Mouse (Mus musculus) embryonic fibroblast, embryonic 13.5 days (primary cell): ENCODE data around the gene Trim33. TPM values are rescaled to one million over a fixed set of nuclear protein-coding genes. Genes with fewer than 3 reads are reported as not detected.

Experiments used
- H3K27ac ChIP-seq: 2 replicates; pipeline ENCODE4 v1.5.1; 2012; ENCODE audit warnings: low read length, control low read depth, inconsistent platforms; ENCODE audit not compliant: insufficient read depth
- H3K4me1 ChIP-seq: 2 replicates; pipeline ENCODE4 v1.6.1; 2011; ENCODE audit warnings: low read length; ENCODE audit not compliant: control insufficient read depth, insufficient read depth
- H3K4me3 ChIP-seq: 2 replicates; pipeline ENCODE4 v1.5.1; 2011; ENCODE audit warnings: mild to moderate bottlenecking, control low read depth, low read length; ENCODE audit not compliant: insufficient read depth
- CTCF ChIP-seq: IDR thresholded peaks from 2 replicates; pipeline ENCODE4 v1.5.1; 2011; ENCODE audit warnings: mild to moderate bottlenecking, control low read depth, low read length, moderate library complexity, borderline replicate concordance; ENCODE audit not compliant: insufficient read depth
- POLR2A ChIP-seq: IDR thresholded peaks from 2 replicates; pipeline ENCODE4 v1.6.1; 2011; ENCODE audit warnings: low read depth, mild to moderate bottlenecking, control low read depth, low read length, moderate library complexity
- polyA plus RNA-seq: library from polyadenylated mRNA; stranded (reverse); fragments of >200 nt; gene quantifications from 2 replicates; pipeline ENCODE4 v1.2.4, GENCODE M21; 2011; ENCODE audit warnings: low read depth; ENCODE audit not compliant: missing spikeins, insufficient read length

Gene Trim33
- polyA plus RNA-seq, 1 experiment: 47.5 TPM

- TF ChIP-seq CTCF (no peak), POLR2A (no peak)
- Histone ChIP-seq H3K4me3 (peak overlapping the region; percentile 55), H3K27ac (0 out of 2 replicates have a peak overlapping the region, but pooled peaks have one; percentile 66)
These were observed 422 bp upstream of the Trim33 start for GRCm38 (mm10) chr3:103278561-103279181.

GRCm38 (mm10) chr3:103280241-103280761 lies 1.2 kb downstream of the Trim33 start:
- TF ChIP-seq POLR2A: no peak
- TF ChIP-seq CTCF: no peak
- no peaks in the 10 kb centered on the region for H3K4me1 ChIP-seq
- peak overlapping the region; percentile 88 for H3K4me3 ChIP-seq
- no peak overlapping the region for H3K27ac ChIP-seq

More at GRCm38 (mm10) chr3:103278561-103279181, 422 bp upstream of the Trim33 start:
- no peaks in the 10 kb centered on the region for H3K4me1 ChIP-seq

GRCm38 (mm10) chr3:103280875-103281274 lies 1.8 kb downstream of the Trim33 start:
- TF ChIP-seq CTCF: no peak
- no peak for TF ChIP-seq POLR2A
- Histone ChIP-seq H3K4me3 (peak overlapping the region; percentile 88), H3K4me1 (no peaks in the 10 kb centered on the region), H3K27ac (no peak overlapping the region)

- Histone ChIP-seq H3K4me3 (no peak overlapping the region), H3K4me1 (peaks cover 4% of the 10 kb centered on the region), H3K27ac (0 out of 2 replicates have a peak overlapping the region, but pooled peaks have one; percentile 5)
- no peak for TF ChIP-seq CTCF
These were observed 9.7 kb downstream of the Trim33 start for GRCm38 (mm10) chr3:103288761-103289160.

GRCm38 (mm10) chr3:103291087-103291486 lies 12.0 kb downstream of the Trim33 start:
- no peak for TF ChIP-seq POLR2A
- TF ChIP-seq CTCF: no peak
- no peak overlapping the region for H3K27ac ChIP-seq
- H3K4me1 ChIP-seq: peaks cover 4% of the 10 kb centered on the region
- H3K4me3 ChIP-seq: no peak overlapping the region

GRCm38 (mm10) chr3:103305411-103305982 lies 26.4 kb downstream of the Trim33 start:
- peaks cover 4% of the 10 kb centered on the region; the same call in 1 of the 2 replicates for H3K4me1 ChIP-seq
- H3K4me3 ChIP-seq: no peak overlapping the region
- no peak overlapping the region for H3K27ac ChIP-seq
- TF ChIP-seq POLR2A: no peak
- TF ChIP-seq CTCF: no peak

- H3K4me1 ChIP-seq: peaks cover 4% of the 10 kb centered on the region; the same call in 1 of the 2 replicates
- no peak overlapping the region for H3K4me3 ChIP-seq
- H3K27ac ChIP-seq: no peak overlapping the region
- TF ChIP-seq CTCF: no peak
- no peak for TF ChIP-seq POLR2A
These were observed 30.2 kb downstream of the Trim33 start for GRCm38 (mm10) chr3:103309252-103309651.

- H3K27ac ChIP-seq: no peak overlapping the region
- H3K4me1 ChIP-seq: peaks cover 4% of the 10 kb centered on the region; the same call in 1 of the 2 replicates
- TF ChIP-seq POLR2A: no peak
- TF ChIP-seq CTCF: no peak
- no peak overlapping the region for H3K4me3 ChIP-seq
These were observed 30.7 kb downstream of the Trim33 start for GRCm38 (mm10) chr3:103309750-103310149.

GRCm38 (mm10) chr3:103314291-103314690 lies 35.2 kb downstream of the Trim33 start:
- H3K4me3 ChIP-seq: no peak overlapping the region
- TF ChIP-seq CTCF (no peak), POLR2A (no peak)

GRCm38 (mm10) chr3:103335371-103335770 lies 56.3 kb downstream of the Trim33 start:
- Histone ChIP-seq H3K27ac (no peak overlapping the region), H3K4me1 (no peaks in the 10 kb centered on the region), H3K4me3 (no peak overlapping the region)
- TF ChIP-seq CTCF: no peak
- TF ChIP-seq POLR2A: no peak

More at GRCm38 (mm10) chr3:103314291-103314690, 35.2 kb downstream of the Trim33 start:
- Histone ChIP-seq H3K27ac (no peak overlapping the region), H3K4me1 (peaks cover 2% of the 10 kb centered on the region; the same call in 1 of the 2 replicates)
